Mouse (Mus musculus): ENCODE data around the gene Gm11758. TPM values are rescaled to one million over a fixed set of nuclear protein-coding genes. Genes with fewer than 3 reads are reported as not detected.
"Not testable (repeated sequence)": the region's sequence is repeated elsewhere in the genome, so short reads cannot be mapped to it uniquely, and the experiment has no call there.

Gene Gm11758
- total RNA-seq (2021): not detected
- long read RNA-seq, experiment 1: 0 reads
- long read RNA-seq, experiment 2: 0 reads

DNA sequence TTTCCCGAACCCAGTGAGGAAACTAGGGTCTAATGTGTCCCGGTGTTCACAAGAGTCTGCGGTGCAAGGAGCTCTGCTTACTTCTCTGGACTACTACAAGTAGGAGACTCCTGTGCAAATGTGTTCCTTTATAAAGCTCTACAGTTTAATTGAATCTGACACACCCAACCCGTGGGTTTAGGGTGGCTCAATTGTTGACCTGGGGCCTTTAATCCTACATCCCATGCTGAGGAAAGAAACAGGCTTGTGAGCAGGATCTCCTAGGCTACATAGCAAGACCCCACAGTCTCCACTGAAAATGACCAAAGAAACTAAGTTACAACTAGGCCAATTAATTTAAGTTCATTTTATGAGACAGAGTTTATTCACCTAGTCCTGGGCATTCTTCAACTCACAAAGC is at the start of gene Gm11758:
TSS of gene Gm11758 (minus strand) at position 101 of the 400 bp plus-strand sequence.
- not testable (repeated sequence) for DNase-seq (ENCODE audit: low spot score in 2 of 2)

DNA sequence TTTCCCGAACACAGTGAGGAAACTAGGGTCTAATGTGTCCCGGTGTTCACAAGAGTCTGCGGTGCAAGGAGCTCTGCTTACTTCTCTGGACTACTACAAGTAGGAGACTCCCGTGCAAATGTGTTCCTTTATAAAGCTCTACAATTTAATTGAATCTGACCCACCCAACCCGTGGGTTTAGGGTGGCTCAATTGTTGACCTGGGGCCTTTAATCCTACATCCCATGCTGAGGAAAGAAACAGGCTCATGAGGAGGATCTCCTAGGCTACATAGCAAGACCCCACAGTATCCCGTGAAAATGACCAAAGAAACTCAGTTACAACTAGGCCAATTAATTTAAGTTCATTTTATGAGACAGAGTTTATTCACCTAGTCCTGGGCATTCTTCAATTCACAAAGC is 44.6 kb upstream of the Gm11758 start, which contains the start of gene Gm11756:
TSS of gene Gm11756 (minus strand) at position 101 of the 400 bp plus-strand sequence.
- DNase-seq (ENCODE audit: low spot score in 2 of 2): not testable (repeated sequence)

DNA sequence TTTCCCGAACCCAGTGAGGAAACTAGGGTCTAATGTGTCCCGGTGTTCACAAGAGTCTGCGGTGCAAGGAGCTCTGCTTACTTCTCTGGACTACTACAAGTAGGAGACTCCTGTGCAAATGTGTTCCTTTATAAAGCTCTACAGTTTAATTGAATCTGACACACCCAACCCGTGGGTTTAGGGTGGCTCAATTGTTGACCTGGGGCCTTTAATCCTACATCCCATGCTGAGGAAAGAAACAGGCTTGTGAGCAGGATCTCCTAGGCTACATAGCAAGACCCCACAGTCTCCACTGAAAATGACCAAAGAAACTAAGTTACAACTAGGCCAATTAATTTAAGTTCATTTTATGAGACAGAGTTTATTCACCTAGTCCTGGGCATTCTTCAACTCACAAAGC is 29.8 kb upstream of the Gm11758 start, which contains the start of gene Gm13871:
TSS of gene Gm13871 (minus strand) at position 101 of the 400 bp plus-strand sequence.
- DNase-seq (ENCODE audit: low spot score in 2 of 2): not testable (repeated sequence)

DNA sequence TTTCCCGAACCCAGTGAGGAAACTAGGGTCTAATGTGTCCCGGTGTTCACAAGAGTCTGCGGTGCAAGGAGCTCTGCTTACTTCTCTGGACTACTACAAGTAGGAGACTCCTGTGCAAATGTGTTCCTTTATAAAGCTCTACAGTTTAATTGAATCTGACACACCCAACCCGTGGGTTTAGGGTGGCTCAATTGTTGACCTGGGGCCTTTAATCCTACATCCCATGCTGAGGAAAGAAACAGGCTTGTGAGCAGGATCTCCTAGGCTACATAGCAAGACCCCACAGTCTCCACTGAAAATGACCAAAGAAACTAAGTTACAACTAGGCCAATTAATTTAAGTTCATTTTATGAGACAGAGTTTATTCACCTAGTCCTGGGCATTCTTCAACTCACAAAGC is 14.9 kb upstream of the Gm11758 start, which contains the start of gene Gm11757:
TSS of gene Gm11757 (minus strand) at position 101 of the 400 bp plus-strand sequence.
- DNase-seq (ENCODE audit: low spot score in 2 of 2): not testable (repeated sequence)

DNA sequence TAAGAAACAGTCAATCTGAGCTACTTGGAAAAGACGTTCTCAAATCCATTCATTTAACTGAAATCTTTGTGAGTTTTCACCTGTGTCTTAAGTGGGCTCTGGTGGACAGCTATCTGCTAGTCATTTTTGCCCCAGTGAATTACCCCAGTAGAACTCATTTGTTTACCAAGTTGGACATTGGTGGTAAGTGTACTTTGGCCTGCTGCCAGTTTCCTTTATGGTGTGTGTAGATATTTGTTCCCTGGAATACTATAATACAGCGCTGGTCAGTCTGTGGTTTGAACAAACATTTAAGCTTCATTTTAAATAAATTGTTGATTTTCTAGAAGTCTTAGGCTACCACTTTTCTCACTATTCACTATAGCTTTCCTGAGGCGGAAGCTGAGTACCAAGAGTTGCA is 49.5 kb downstream of the Gm11758 start:
- DNase-seq (ENCODE audit: low spot score in 2 of 2): no peak

Other genes with a start within 250 kb of the Gm11758 start
- gene Gm11236, start 238.1 kb downstream of the Gm11758 start, total RNA-seq (2021): not detected
- gene Gm11239, start 207.9 kb downstream of the Gm11758 start, total RNA-seq (2021): not detected
- gene Gm428, start 192.8 kb downstream of the Gm11758 start, total RNA-seq (2021): not detected
- gene Rasef, start 85.3 kb downstream of the Gm11758 start, total RNA-seq (2021): under 1 TPM; 0.25 to 0.31 TPM
- gene Gm11757, start 14.8 kb upstream of the Gm11758 start, total RNA-seq (2021): not detected
- gene Gm13871, start 29.7 kb upstream of the Gm11758 start, total RNA-seq (2021): not detected
- gene Gm11756, start 44.5 kb upstream of the Gm11758 start, total RNA-seq (2021): not detected
- gene 2310002L09Rik, start 74.6 kb upstream of the Gm11758 start, total RNA-seq (2021): not detected
- 1 to 10 TPM; 9.3 TPM for gene Frmd3, start 137.2 kb upstream of the Gm11758 start, total RNA-seq (2021)